Mouse (Mus musculus) ES-Bruce4 (cell line): ENCODE results near the gene Chst12. TPM values are rescaled to one million over a fixed set of nuclear protein-coding genes. Genes with fewer than 3 reads are reported as not detected.
A peak's percentile ranks its signal among the peaks of the same experiment; 100 is the strongest.
"Not testable (repeated sequence)": the region's sequence is repeated elsewhere in the genome, so short reads cannot be mapped to it uniquely, and the experiment has no call there.

Source experiments
- H3K27ac ChIP-seq: 2 replicates; pipeline ENCODE4 v1.5.1; 2012; ENCODE audit warnings: low read length, inconsistent platforms; ENCODE audit not compliant: insufficient read depth
- H3K27me3 ChIP-seq: 2 replicates; pipeline ENCODE4 v1.6.1; 2012; ENCODE audit warnings: mild to moderate bottlenecking, low read length, inconsistent platforms; ENCODE audit not compliant: control insufficient read depth, poor library complexity, insufficient read depth, severe bottlenecking
- H3K36me3 ChIP-seq: 2 replicates; pipeline ENCODE4 v1.6.1; 2012; ENCODE audit warnings: inconsistent platforms, mild to moderate bottlenecking, low read length, moderate library complexity; ENCODE audit not compliant: control insufficient read depth, poor library complexity, insufficient read depth, severe bottlenecking
- H3K4me1 ChIP-seq: one replicate; pipeline ENCODE4 v1.8.1; 2011; ENCODE audit warnings: low read length; ENCODE audit not compliant: control insufficient read depth, insufficient read depth
- H3K4me3 ChIP-seq: 2 replicates; pipeline ENCODE4 v1.5.1; 2011; ENCODE audit warnings: low read depth, mild to moderate bottlenecking, low read length
- H3K9ac ChIP-seq: 2 replicates; pipeline ENCODE4 v1.6.1; 2012; ENCODE audit warnings: low read depth, mild to moderate bottlenecking, inconsistent platforms; ENCODE audit not compliant: poor library complexity, severe bottlenecking
- H3K9me3 ChIP-seq: replicated peaks from 2 replicates; pipeline ENCODE4 v1.6.1; 2012; ENCODE audit warnings: mild to moderate bottlenecking, low read length, inconsistent platforms; ENCODE audit not compliant: control insufficient read depth, poor library complexity, insufficient read depth, severe bottlenecking
- CTCF ChIP-seq: IDR thresholded peaks from one replicate; pipeline ENCODE4 v1.8.1; 2011; ENCODE audit warnings: low read depth, low read length
- EP300 ChIP-seq: IDR thresholded peaks from 2 replicates; pipeline ENCODE4 v1.6.1; 2011; ENCODE audit warnings: low read depth, low read length; ENCODE audit not compliant: insufficient read depth
- POLR2A ChIP-seq: IDR thresholded peaks from one replicate; pipeline ENCODE4 v1.8.1; 2011; ENCODE audit warnings: low read length; ENCODE audit not compliant: insufficient read depth
- polyA plus RNA-seq: library from polyadenylated mRNA; stranded (reverse); fragments of >200 nt; gene quantifications from 2 replicates; pipeline ENCODE4 v1.2.4, GENCODE M21; 2011; ENCODE audit warnings: low read depth; ENCODE audit not compliant: missing spikeins, insufficient read depth, insufficient read length

The Chst12 gene
- polyA plus RNA-seq, 1 experiment = 18.5 TPM

DNA sequence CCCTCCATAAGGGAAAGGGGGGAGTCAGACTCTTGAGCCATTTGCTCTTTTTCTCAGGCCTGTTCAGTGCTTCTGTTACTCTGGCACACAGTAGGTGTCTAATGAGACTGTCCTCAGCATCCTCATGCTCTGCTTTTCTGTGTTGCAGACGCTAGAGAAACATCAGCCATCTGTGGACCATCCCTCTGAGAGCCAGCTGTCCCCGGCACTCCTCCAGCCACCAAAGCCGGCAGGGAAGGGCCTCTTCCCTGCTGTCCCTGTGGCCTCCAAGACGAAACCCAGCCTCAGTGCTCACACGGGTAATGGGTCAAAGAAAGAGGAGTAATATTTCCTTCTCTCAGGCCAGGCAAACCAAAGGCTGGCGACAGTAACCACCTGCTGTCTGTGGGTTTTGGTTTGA, 14.2 kb upstream of the Chst12 start:
- H3K9ac ChIP-seq = no peak overlapping the region
- no peak overlapping the region for H3K27ac ChIP-seq
- no peak overlapping the region for H3K4me3 ChIP-seq
- H3K9me3 ChIP-seq = no peaks in the 10 kb centered on the region
- no peaks in the 10 kb centered on the region for H3K27me3 ChIP-seq
- TF ChIP-seq POLR2A (no peak), EP300 (no peak), CTCF (no peak)
- H3K4me1 ChIP-seq = peaks cover 2% of the 10 kb centered on the region
- no peaks in the 10 kb centered on the region for H3K36me3 ChIP-seq

- Histone ChIP-seq H3K9me3 (no peaks in the 10 kb centered on the region), H3K27ac (no peak overlapping the region; the same call in 1 of the 2 replicates), H3K4me1 (peaks cover 2% of the 10 kb centered on the region), H3K36me3 (no peaks in the 10 kb centered on the region), H3K27me3 (no peaks in the 10 kb centered on the region), H3K4me3 (peak overlapping the region; percentile 0; the same call in 1 of the 2 replicates), H3K9ac (no peak overlapping the region)
- peak; percentile 77; the same call in 1 of the 2 replicates for TF ChIP-seq EP300
- no peak for TF ChIP-seq POLR2A
Observed at GRCm38 (mm10) chr5:140492684-140493233, 12.6 kb upstream of the Chst12 start.

DNA sequence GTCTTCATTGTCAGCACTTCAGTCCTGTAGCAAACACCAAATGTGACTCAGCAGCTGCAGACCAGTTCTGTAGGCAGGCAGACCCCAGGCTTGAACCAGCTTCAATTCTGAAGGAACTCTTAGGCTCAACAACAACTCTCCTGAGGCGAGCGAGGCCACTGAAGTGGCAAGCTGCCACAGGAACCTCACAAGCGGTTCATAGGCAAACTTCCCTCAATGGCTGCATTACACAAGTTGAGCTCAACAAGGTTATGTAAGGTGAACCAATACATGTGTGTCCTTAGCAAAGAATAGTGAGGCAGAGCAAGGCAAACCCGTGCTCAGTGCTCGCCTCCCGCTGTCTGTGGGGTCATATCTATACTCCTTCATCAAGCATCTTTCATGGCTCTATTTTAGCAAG, 7.2 kb upstream of the Chst12 start:
- H3K4me3 ChIP-seq = no peak overlapping the region
- peaks cover 3% of the 10 kb centered on the region for H3K4me1 ChIP-seq
- TF ChIP-seq EP300 (no peak), POLR2A (no peak), CTCF (no peak)

DNA sequence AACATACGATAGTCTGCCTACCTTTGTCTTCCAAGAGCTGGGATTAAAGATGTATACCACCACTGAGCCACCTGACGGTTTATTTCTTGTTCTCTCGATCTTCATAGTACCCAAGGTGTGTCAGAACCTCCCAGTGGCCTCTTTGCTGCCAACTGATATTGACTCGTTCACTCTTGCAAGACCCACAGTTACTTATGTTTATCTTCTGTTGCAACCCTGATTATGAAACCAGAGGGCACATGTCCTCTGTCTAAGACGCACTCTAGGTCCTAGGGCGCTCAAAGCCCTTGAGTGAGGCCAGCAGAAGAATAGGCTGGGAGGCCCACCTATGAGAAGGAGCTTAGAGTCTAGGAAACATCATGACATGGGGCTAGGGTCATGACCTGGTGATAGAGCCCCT, 4.6 kb upstream of the Chst12 start:
- TF ChIP-seq POLR2A = no peak
- Histone ChIP-seq H3K27me3 (no peaks in the 10 kb centered on the region), H3K9ac (no peak overlapping the region), H3K4me3 (no peak overlapping the region), H3K4me1 (peaks cover 3% of the 10 kb centered on the region), H3K36me3 (no peaks in the 10 kb centered on the region), H3K27ac (no peak overlapping the region), H3K9me3 (no peaks in the 10 kb centered on the region)

More for the DNA sequence above, 7.2 kb upstream of the Chst12 start:
- no peaks in the 10 kb centered on the region for H3K9me3 ChIP-seq
- H3K27me3 ChIP-seq = no peaks in the 10 kb centered on the region
- no peak overlapping the region for H3K9ac ChIP-seq
- no peak overlapping the region for H3K27ac ChIP-seq
- H3K36me3 ChIP-seq = no peaks in the 10 kb centered on the region

DNA sequence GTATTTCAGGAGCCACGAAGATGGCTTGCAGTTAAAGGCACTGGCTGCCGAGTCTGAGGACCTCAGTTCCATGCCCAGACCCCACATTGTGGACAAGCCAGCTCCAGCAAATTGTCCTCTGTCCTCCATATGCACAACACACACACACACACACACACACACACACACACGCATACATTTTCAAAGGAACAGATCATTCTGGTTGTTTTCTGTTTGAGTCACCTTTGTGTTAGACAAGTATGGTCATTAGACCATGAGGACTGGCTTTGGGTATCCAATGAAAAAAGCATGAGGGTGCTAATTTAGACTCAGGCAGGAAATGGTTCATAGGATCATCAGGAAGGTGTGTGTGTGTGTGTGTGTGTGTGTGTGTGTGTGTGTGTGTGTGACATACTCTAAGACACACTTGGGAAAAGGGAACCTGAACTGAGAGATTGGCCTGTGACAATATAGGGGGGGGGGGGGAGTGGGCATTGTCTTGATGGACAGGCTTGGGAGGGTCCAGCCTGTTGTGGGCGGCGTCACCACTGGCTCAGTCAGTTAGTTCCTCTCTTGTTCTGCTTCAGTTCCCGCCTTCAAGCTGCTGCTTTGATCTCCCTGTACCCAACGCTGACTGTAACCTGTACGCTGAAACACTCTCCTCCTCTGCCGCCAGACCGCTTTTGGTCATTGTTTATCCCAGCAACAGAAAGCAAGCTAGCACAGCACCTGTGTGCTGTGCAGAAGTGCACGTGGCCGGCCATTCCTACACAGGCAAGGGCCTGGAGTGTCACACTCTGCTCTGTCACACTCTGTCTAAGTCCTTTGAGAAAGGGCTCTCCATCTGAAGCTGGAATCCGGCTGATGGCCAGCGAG, 3.1 kb upstream of the Chst12 start:
- Histone ChIP-seq H3K27me3 (no peaks in the 10 kb centered on the region), H3K9me3 (no peaks in the 10 kb centered on the region), H3K4me1 (peaks cover 5% of the 10 kb centered on the region), H3K36me3 (no peaks in the 10 kb centered on the region), H3K9ac (0 out of 2 replicates have a peak overlapping the region, but pooled peaks have one; percentile 9), H3K27ac (no peak overlapping the region), H3K4me3 (peak overlapping the region; percentile 17)
- TF ChIP-seq EP300 (no peak), CTCF (no peak), POLR2A (no peak)

DNA sequence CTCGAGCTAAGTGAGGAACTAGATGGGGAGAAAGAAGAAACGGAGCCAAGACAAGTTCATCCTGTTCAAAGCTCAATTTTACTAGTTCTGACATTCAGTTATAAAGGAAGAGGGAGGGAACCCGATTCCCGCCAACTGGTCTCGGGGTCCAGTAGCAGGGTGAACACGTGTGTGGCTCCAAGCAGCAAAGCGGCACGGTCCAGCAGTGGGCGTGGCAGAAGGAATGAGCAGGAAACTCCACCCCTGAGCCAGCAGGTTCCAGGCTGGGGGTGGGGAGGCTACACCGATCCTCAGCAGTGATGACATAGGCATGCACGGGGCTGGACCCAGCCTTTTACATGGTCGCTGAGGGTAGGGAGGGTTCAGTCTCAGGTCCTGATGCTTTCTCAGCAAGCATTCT, 2.4 kb upstream of the Chst12 start:
- H3K4me1 ChIP-seq = peaks cover 11% of the 10 kb centered on the region
- TF ChIP-seq POLR2A = peak; percentile 17
- not testable (repeated sequence) for H3K9me3 ChIP-seq, H3K27ac ChIP-seq, H3K36me3 ChIP-seq, H3K27me3 ChIP-seq
- peak overlapping the region; percentile 13; the same call in 1 of the 2 replicates for H3K9ac ChIP-seq
- peak overlapping the region; percentile 56 for H3K4me3 ChIP-seq
